Mouse (Mus musculus): Measurements from ENCODE around the gene Szt2. TPM values are rescaled to one million over a fixed set of nuclear protein-coding genes. Genes with fewer than 3 reads are reported as not detected.
A peak's percentile ranks its signal among the peaks of the same experiment; 100 is the strongest.

The Szt2 gene
- total RNA-seq, 2 experiments from 2014 or later: 31.3 to 41.2 TPM

DNA sequence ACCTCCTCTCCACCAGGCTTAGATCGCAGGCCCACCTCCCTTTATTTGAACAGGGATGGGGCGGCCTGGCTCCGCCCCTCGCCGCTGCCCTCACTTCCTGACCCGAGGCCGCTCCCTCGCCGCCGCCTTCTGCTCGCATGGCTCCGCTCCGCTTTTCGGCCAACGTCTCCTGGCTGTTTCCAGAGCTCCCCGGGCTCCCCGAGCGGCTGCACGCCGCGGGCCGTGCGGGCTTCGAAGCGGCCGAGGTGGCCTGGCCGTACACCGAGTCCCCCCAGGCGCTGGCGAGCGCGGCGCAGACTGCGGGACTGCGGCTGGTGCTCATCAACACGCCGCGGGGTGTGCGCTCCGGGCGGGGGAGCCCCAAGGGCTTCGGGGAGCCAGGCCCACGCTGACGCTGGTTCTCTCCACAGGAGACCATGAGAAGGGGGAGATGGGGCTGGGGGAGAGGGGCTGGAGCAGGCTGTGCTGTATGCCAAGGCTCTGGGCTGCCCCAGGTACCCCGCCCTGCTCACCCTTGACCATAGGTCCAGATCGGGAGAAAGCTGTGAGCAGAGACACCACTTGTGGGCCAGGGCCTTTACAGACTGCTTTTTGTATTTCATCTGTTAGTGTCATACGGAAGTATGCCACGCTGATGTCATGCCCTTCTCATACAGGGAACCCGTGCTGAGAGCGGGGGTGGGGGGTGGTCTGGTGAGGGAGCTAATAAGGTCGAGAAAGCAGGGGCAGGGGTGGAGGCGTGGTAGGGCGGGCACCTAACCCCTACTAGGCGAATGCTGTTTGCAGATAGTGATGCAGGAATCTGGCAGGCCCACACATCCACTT is 49.0 kb downstream of the Szt2 start:
- peak; percentile 29 to 58 for DNase-seq (ENCODE audit: extremely low spot score in 1 of 2, low spot score in 1 of 2)

DNA sequence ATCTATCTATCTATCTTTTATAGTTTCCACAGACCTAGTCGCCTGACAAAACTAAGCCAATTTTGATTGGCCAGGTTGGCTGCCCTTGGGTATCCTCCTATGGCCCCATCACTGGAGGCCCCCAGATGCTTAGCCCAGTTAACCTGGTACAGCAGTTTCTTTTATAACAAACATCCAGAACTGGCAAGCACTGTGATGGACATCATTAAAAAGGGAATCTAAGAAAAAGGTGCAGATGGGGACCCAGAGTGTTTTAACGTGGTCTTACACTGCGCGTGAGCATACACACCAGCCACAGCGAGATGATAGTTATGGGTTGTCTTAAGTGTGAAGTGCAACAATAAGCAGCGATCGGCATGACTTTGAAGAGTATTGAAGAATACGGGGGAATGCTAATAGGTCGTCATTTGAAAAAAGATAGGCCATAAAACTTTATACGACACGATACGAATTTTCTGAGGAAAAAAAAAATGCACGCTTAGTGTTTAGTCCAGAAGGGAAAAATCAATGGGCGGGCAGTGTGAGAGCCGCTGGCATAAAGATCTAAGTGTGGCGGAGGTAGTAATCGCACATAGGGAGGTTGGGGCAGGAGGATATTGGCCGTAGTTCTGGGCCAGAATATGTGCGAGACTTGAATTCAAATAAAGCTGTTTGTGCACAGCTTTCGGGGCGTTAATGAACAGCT is 49.7 kb downstream of the Szt2 start:
- no peak for DNase-seq (ENCODE audit: extremely low spot score in 1 of 2, low spot score in 1 of 2)

DNA sequence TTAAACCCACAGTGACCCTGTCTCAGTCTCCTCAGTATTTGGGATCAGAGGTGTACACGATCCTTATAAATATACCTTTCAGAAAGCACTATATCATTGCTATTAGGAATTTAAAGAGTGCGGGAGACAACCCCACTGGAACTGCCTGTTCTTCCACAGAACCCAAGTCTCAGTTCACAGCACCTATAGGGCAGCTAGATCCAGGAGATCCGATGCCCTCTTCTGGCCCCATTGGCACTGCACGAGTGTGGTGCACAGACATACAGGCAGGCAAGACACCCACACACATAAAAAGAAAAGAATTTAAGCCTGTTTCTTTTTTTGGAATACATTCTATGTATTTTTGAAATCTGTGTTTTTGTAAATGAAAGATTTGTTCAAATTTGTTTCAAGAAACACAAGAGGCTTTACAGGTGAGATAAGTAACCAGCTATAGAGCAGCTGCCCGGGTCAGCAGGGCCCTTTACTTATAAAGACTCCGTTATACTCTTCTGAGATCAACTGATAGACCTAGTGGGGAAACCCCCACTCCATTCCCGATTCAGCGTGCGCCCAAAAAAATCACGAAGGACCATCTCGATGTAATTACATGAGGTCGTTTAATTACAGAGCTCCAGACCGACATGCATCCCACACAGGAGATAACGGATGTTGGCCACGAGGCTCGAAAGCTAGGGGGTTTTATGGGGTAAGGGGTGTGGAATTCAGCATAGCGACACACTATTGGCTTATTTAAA is 50.7 kb downstream of the Szt2 start:
- DNase-seq (ENCODE audit: extremely low spot score in 1 of 2, low spot score in 1 of 2): no peak

DNA sequence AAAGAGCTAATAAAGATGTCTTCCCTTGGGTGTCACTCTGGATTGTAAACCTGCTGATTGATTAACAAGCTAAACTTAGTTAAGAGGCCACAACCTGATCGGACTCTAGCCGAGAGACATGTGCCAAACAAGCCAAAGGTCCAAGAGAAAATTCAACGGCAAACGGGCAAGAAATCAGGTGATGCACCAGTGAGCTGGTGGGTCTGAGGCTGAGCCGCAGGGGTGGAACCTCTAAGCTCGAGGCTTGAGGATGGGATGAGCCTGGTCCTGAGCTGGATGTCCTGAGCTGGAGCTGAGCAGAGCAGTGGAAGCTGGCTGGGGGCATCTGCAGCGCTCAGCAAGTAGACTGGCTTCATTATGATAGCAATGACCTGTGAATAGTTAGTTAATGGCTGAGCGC is 51.6 kb downstream of the Szt2 start:
- no peak for DNase-seq (ENCODE audit: extremely low spot score in 1 of 2, low spot score in 1 of 2)

DNA sequence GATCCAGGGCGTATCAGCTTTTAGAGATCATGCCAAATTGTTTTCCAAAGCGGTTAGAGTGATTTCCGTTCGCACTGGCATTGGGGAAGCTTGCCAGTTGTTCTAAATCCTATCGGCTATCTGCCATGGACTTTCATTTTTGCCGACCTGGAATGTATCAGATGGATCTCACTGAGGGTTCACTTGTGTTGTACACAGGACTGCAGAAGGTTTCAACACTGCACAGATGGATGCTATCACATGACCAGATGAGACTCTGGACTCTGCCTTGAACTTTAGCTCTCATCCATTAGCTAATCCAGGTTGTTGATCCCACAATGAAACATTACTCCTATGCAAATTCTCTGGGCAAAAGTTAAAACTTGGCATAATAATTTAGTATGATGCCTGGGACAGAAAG is 52.3 kb downstream of the Szt2 start:
- DNase-seq (ENCODE audit: extremely low spot score in 1 of 2, low spot score in 1 of 2): no peak

DNA sequence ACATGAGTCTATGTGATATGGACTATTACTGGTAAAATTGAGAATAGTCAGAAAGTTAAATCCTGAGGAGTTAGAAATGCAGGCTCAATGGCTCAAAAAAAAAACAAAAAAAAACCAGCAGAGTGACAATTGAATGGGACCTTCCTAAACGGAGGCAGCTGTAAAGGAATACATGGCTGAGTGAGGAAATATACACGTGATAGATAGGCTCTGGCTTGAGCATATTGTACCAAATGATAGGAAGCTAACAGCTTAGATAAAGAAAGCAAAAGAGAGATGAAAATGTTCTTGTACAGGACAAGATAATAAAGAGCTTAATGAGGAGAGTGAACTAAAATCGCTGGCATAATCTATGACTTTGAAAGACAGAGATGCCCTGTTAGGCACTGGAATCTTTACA is 54.8 kb downstream of the Szt2 start:
- DNase-seq (ENCODE audit: extremely low spot score in 1 of 2, low spot score in 1 of 2): no peak

DNA sequence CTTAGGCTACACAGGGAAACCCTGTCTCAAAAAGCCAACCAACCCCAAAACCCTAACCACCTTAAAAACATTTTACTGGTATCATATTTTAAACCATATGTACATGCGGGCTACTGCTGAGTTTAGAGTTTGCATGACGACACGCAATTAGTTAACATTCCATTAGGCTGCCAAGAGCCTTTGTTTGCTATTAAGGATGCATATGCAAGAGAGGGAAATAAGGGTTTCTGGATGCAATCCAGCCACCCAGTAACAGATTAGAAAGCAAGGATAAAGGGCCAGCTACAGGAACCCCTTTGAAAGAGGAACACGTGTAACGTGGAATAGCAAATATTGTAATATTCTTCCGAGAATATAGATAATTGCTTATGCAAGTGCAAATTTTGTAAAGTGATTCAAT is 55.4 kb downstream of the Szt2 start:
- DNase-seq (ENCODE audit: extremely low spot score in 1 of 2, low spot score in 1 of 2): no peak

DNA sequence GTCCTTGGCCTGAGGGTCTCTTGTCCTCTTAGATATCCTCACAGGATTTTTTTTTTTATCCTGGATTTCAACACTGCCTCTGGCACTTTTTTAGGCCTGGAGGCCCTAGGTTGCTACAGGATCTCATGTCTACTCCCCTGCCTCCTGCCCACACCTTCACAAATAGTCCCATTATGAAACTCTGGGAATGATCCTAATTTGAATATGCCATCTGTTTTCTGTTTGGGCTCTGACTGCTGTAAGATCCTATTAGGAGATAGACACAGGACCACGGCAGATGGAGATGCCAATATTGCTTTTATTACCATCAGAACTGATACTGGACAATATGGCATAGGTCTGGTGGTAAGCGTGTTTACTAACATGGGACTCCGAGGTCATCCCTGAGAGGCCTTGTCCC is 57.2 kb downstream of the Szt2 start:
- DNase-seq (ENCODE audit: extremely low spot score in 1 of 2, low spot score in 1 of 2): no peak

DNA sequence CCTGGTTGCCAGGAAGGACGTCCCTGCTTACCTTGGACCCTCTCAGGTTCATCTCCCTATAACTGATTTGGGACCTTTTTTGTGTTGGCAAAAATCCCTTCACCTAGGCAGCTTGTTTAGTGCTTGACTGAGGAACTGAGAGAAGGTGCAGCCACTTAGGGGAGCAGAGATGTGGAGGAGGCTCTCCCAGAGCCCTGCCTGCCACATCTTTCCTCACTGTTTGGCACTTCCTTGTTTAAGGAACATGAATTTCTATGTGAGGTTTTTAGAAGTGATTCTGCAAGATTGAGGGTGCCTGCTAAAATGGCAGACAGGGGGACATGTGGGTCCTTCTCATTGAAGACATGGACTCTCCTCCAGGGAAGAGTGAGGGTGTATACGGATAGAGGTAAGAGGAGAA is 58.2 kb downstream of the Szt2 start:
- DNase-seq (ENCODE audit: extremely low spot score in 1 of 2, low spot score in 1 of 2): no peak

DNA sequence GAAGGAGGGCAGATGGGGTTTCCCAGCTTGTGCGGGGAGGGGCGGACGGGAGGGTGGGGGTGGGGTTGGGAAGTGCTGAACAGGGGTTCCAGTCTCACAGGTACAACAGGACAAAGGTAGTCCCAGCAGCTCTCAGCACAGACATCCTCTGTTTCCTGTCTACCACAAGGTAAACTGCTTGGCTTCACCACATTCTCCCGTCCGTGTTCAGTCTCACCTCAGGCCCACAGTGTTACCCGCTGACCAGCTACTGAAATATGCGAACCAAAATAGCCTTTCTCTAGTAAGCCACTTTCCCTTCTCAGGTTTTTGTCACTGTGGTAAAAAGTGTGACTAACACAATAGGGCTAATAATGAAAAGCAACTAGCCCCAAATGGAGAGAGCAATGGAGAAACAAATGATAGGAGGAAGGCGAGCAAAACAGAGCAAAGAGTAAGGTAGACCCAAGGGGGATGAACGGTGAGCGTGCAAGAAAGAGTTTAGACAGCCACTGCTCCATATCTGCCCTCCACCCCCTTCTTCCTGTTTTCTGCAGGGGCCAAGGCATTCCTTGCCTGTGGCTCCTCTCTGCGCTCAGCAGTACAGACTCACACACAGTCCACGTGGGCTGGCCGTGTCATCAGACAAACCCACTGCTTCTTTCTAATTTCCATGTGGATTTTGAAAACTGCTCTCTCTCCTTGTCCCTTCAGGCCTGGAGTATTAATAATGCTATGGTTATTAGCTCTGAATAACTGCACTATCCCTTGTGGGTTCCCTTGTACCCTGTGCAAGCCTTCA is 61.4 kb downstream of the Szt2 start:
- no peak for DNase-seq (ENCODE audit: extremely low spot score in 1 of 2, low spot score in 1 of 2)

DNA sequence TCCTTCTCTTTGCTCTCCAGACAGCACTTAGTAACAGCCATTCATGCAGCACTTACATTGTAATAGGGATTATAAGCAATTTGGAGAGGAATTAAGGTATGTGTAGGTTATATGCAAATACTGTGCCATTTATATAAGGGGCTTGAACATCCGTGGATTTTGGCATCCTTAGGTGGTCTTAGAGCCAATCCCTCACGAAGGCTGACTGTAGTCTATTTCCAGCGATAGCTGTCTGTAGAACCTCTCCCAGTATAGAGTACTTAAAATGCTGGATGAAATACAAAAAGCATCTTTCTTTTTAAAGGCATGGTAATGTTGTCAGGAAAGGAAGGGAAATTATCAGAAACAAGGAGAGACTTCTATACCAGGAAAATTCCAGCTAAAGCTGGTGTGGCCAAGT is 67.6 kb downstream of the Szt2 start:
- DNase-seq (ENCODE audit: extremely low spot score in 1 of 2, low spot score in 1 of 2): no peak

DNA sequence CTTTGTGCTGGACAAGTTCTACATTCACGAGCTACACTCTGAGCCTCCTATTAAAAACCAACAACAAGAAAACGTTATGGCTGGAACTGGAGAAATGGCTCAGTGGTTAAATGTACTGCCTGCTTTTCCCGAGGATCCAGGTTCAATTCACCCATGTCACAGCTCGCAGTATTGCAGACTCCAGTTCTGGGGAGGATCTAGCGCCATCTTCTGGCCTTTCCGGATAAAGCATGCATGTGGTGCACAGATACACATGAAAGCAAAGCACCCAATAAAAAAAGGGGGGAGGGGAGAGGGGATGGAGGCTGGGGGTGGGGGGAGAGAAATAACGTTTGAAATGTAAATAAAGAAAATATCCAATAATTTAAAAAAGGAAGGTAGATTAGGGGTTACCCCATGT is 72.4 kb downstream of the Szt2 start:
- DNase-seq (ENCODE audit: extremely low spot score in 1 of 2, low spot score in 1 of 2): peak in 1 of 2 experiments; percentile 66

DNA sequence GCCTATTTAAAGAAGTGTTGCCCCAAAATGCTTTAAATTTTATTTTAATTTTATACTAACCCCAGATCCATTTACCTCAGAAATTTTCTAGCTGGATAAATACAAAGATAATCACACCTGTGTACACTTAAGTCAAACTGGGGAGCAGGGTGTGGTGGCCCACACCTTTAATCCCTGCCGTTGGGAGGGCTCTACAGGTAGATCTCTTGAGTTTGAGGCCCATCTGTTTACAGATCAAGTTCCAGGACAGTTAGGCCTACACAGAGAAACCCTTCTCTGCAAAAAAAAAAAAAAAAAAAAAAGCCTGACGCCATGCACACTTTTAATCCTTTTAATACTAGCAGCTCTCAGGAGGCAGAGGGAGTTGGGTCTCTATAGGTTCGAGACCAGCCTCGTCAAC is 73.1 kb downstream of the Szt2 start:
- DNase-seq (ENCODE audit: extremely low spot score in 1 of 2, low spot score in 1 of 2): no peak

DNA sequence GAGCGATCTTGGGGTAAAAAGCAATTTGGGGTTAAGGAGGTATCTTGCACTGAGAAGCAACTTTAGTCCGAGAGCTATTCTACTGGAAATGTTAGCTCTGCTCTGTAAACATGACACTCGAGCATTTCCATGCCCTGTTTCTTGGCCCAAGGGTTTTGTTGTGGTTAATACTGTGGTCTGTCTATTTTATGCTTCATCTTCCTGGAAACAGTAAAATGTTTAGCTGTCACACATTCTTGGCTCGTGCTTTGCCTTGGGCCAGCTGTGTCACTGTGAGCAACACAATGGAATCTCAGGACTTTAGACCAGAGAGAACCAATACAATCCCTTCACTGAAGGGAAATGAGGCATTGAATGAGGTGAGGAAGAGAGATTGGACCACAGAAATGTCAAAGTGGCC is 77.3 kb downstream of the Szt2 start:
- DNase-seq (ENCODE audit: extremely low spot score in 1 of 2, low spot score in 1 of 2): no peak

DNA sequence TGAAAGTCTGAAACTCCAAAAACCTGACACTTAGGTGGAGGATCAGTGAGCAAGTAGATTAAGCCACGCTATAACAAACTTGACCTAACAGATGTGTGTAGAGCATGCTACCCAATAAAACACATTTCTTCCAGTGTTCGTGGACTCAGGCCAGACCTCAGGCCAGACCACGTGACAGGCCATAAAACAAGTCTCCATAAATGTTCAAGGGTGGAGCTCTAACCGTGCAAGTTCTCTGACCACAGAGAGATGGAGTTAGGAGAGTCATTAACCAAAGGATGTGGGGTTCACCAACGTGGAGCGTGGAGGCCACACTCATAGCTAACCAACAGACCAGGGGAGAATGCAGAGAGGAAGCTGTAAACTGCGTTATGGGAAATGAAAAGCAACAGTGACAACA is 82.6 kb downstream of the Szt2 start:
- no peak for DNase-seq (ENCODE audit: extremely low spot score in 1 of 2, low spot score in 1 of 2)

DNA sequence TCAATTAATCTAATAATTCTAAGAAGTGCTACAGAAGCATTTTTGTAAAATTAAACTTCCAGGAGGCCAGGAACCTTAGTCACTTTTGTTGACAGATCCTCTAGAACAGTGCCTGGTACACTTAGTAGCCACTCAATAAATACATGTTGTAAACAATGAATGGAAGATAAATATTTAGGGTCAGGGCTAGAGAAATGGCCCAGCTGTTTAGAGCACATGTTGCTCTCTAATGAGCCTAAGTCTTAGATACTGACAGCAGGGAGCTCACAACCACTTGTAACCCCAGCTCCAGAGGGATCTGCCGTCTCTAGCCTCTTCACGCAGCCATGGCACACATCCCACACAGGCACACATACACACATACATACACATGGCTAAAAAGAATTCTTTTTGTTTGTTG is 88.4 kb downstream of the Szt2 start:
- DNase-seq (ENCODE audit: extremely low spot score in 1 of 2, low spot score in 1 of 2): no peak

DNA sequence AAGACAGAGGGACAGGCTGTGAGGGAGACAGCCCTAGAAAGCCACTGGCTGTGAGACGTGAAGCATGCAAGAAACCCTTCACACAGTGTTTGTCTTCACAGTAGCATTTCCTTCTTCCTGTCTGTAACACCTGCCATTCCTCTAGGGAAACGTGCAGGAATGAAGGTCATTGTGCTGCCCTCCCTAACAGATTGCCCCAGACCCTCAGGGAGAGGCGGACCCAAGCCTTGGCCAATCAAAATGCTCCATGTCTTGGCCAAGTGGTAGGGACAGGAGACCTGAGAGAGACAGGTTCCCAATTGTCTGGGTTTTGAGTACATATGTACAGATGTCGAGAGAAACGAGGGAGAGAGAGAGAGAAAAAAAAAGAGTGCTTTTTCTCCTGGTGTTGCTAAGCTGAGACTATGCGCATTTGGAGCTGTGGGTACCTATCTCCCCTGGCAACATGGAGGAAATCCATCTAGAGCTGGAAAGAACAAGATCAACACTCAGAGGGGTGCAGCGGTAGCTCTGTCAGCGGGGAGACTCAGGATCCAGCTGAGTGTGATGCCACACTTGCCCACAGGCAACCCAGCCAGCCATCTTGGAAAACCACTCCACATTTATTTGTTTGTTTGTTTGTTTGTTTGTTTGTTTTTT is 89.2 kb downstream of the Szt2 start:
- no peak for DNase-seq (ENCODE audit: extremely low spot score in 1 of 2, low spot score in 1 of 2)

DNA sequence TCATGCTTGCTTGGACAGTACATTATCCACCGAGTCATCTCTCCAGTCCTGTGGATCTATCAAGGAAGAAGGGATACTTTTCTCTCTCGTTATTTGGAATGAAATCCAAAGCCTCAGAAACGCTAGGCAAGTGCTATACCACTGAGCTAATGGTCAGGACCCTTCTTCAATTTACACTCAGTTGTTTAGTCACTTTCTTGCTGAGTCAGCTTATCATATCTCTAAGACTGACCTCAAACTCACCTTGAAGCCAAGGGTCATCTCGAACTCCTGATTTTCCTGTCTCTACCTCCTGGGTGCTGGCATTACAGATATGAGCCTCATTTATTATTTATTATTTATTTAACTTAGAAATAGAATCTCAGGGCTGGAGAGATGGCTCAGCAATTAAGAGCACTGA is 92.4 kb downstream of the Szt2 start:
- no peak for DNase-seq (ENCODE audit: extremely low spot score in 1 of 2, low spot score in 1 of 2)

DNA sequence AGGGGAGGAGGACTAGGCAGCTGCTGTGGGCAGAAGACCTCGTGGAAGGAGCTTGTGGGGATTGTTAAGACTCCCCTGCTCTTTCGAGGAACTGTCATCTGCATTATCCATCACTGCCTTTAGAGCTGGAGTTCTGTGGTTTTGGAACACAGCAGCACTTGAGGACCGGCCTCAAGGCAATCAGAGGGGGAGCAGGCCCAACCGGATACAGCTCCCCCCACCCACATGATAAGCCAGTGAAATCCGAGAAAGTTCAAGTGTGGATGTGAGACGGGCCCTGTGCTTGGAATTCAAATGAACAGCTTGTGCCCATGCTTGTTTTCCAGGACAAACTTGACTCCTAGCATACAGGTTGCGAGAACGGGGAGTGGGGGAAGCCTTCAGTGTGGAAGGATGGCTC is 93.8 kb downstream of the Szt2 start:
- no peak for DNase-seq (ENCODE audit: extremely low spot score in 1 of 2, low spot score in 1 of 2)
